Mouse (Mus musculus): ENCODE results near the gene F7. TPM values are rescaled to one million over a fixed set of nuclear protein-coding genes. Genes with fewer than 3 reads are reported as not detected.
A peak's percentile ranks its signal among the peaks of the same experiment; 100 is the strongest.

The F7 gene
- polyA plus RNA-seq (2015; fragmentation: Nextera tagmentation; extraction: Ambion mirVana), result 0.46 TPM in 1 of 2 replicates, not detected in the other

- Histone ChIP-seq H3K4me3 (no peak within 1 kb of the TSS), H3K9me3 (no peaks in the 10 kb centered on the region), H3K27ac (replicated peaks) (no peak within 1 kb of the TSS), H3K9ac (no peak within 1 kb of the TSS), H3K36me3 (no peaks in the 10 kb centered on the region), H3K27me3 (replicated peaks) (no peaks in the 10 kb centered on the region), H3K4me1 (0 out of 2 replicates have a peak, but pooled peaks cover 5% of the 10 kb centered on the region), H3K4me2 (no peak within 1 kb of the TSS)
- ATAC-seq (ENCODE audit: extremely low read depth, insufficient number of reproducible peaks, low FRiP score, low TSS enrichment), result no peak
- WGBS, result 55% methylated on average over 10 of the region's 10 CpGs
These were observed at the start of gene F7 for GRCm38 (mm10) chr8:13025487-13026224. Gene F7 (plus strand): TSS chr8:13026034.

GRCm38 (mm10) chr8:12976290-12976689 is 49.5 kb upstream of the F7 start:
- H3K9ac ChIP-seq, result no peak overlapping the region
- no peak overlapping the region for H3K4me3 ChIP-seq
- H3K36me3 ChIP-seq, result peaks cover 11% of the 10 kb centered on the region; the same call in 1 of the 2 replicates
- peaks cover 11% of the 10 kb centered on the region; the same call in 1 of the 2 replicates for H3K27me3 ChIP-seq (replicated peaks)
- no peak for ATAC-seq (ENCODE audit: extremely low read depth, insufficient number of reproducible peaks, low FRiP score, low TSS enrichment)
- 0 out of 2 replicates have a peak, but pooled peaks cover 5% of the 10 kb centered on the region for H3K4me1 ChIP-seq
- WGBS, result 84% methylated on average over 11 of the region's 11 CpGs
- no peak overlapping the region for H3K27ac ChIP-seq (replicated peaks)
- H3K4me2 ChIP-seq, result no peak overlapping the region
- H3K9me3 ChIP-seq, result 0 out of 2 replicates have a peak, but pooled peaks cover 3% of the 10 kb centered on the region

- WGBS, result 42% methylated on average over 5 of the region's 5 CpGs
- no peak overlapping the region for H3K4me2 ChIP-seq
- ATAC-seq (ENCODE audit: extremely low read depth, insufficient number of reproducible peaks, low FRiP score, low TSS enrichment), result no peak
- peaks cover 11% of the 10 kb centered on the region; the same call in 1 of the 2 replicates for H3K27me3 ChIP-seq (replicated peaks)
- H3K9me3 ChIP-seq, result 0 out of 2 replicates have a peak, but pooled peaks cover 3% of the 10 kb centered on the region
- 0 out of 2 replicates have a peak, but pooled peaks cover 5% of the 10 kb centered on the region for H3K4me1 ChIP-seq
- H3K9ac ChIP-seq, result no peak overlapping the region
- no peak overlapping the region for H3K4me3 ChIP-seq
- peaks cover 11% of the 10 kb centered on the region; the same call in 1 of the 2 replicates for H3K36me3 ChIP-seq
- H3K27ac ChIP-seq (replicated peaks), result no peak overlapping the region
These were observed 49.1 kb upstream of the F7 start for GRCm38 (mm10) chr8:12976723-12977122.

- no peak for ATAC-seq (ENCODE audit: extremely low read depth, insufficient number of reproducible peaks, low FRiP score, low TSS enrichment)
- Histone ChIP-seq H3K27ac (replicated peaks) (no peak overlapping the region), H3K4me3 (no peak overlapping the region), H3K9ac (no peak overlapping the region), H3K27me3 (replicated peaks) (peaks cover 11% of the 10 kb centered on the region; the same call in 1 of the 2 replicates), H3K4me1 (0 out of 2 replicates have a peak, but pooled peaks cover 5% of the 10 kb centered on the region), H3K4me2 (no peak overlapping the region), H3K9me3 (0 out of 2 replicates have a peak, but pooled peaks cover 8% of the 10 kb centered on the region), H3K36me3 (peaks cover 11% of the 10 kb centered on the region; the same call in 1 of the 2 replicates)
- WGBS, result 53% methylated on average over 12 of the region's 12 CpGs
These were observed 48.5 kb upstream of the F7 start for GRCm38 (mm10) chr8:12977325-12977724.

GRCm38 (mm10) chr8:12978308-12978707 is 47.5 kb upstream of the F7 start:
- peaks cover 11% of the 10 kb centered on the region; the same call in 1 of the 2 replicates for H3K27me3 ChIP-seq (replicated peaks)
- H3K27ac ChIP-seq (replicated peaks), result no peak overlapping the region
- no peak overlapping the region for H3K4me3 ChIP-seq
- 41% methylated on average over 2 of the region's 2 CpGs for WGBS
- H3K4me1 ChIP-seq, result 0 out of 2 replicates have a peak, but pooled peaks cover 5% of the 10 kb centered on the region
- no peak overlapping the region for H3K9ac ChIP-seq
- no peak overlapping the region for H3K4me2 ChIP-seq
- H3K36me3 ChIP-seq, result peaks cover 11% of the 10 kb centered on the region; the same call in 1 of the 2 replicates
- H3K9me3 ChIP-seq, result 0 out of 2 replicates have a peak, but pooled peaks cover 9% of the 10 kb centered on the region
- no peak for ATAC-seq (ENCODE audit: extremely low read depth, insufficient number of reproducible peaks, low FRiP score, low TSS enrichment)

- Histone ChIP-seq H3K27ac (replicated peaks) (no peak overlapping the region), H3K4me3 (no peak overlapping the region), H3K9me3 (0 out of 2 replicates have a peak, but pooled peaks cover 9% of the 10 kb centered on the region), H3K4me2 (no peak overlapping the region), H3K36me3 (peaks cover 11% of the 10 kb centered on the region; the same call in 1 of the 2 replicates), H3K27me3 (replicated peaks) (peaks cover 11% of the 10 kb centered on the region; the same call in 1 of the 2 replicates), H3K4me1 (0 out of 2 replicates have a peak, but pooled peaks cover 5% of the 10 kb centered on the region), H3K9ac (no peak overlapping the region)
- no peak for ATAC-seq (ENCODE audit: extremely low read depth, insufficient number of reproducible peaks, low FRiP score, low TSS enrichment)
- WGBS, result 26% methylated on average over 5 of the region's 5 CpGs
These were observed 47.1 kb upstream of the F7 start for GRCm38 (mm10) chr8:12978726-12979125.

- Histone ChIP-seq H3K4me2 (no peak overlapping the region), H3K9me3 (0 out of 2 replicates have a peak, but pooled peaks cover 9% of the 10 kb centered on the region), H3K27me3 (replicated peaks) (no peaks in the 10 kb centered on the region), H3K9ac (no peak overlapping the region), H3K27ac (replicated peaks) (no peak overlapping the region), H3K4me3 (no peak overlapping the region), H3K36me3 (no peaks in the 10 kb centered on the region), H3K4me1 (peaks cover 10% of the 10 kb centered on the region)
- ATAC-seq (ENCODE audit: extremely low read depth, insufficient number of reproducible peaks, low FRiP score, low TSS enrichment), result no peak
- WGBS, result 72% methylated on average over 18 of the region's 18 CpGs
These were observed 42.0 kb upstream of the F7 start for GRCm38 (mm10) chr8:12983681-12984467.

GRCm38 (mm10) chr8:12984601-12985243 is 41.1 kb upstream of the F7 start:
- no peak for ATAC-seq (ENCODE audit: extremely low read depth, insufficient number of reproducible peaks, low FRiP score, low TSS enrichment)

GRCm38 (mm10) chr8:12985259-12985658 is 40.6 kb upstream of the F7 start:
- Histone ChIP-seq H3K4me3 (no peak overlapping the region), H3K4me1 (peaks cover 8% of the 10 kb centered on the region), H3K36me3 (no peaks in the 10 kb centered on the region), H3K27ac (replicated peaks) (no peak overlapping the region), H3K9me3 (0 out of 2 replicates have a peak, but pooled peaks cover 9% of the 10 kb centered on the region), H3K27me3 (replicated peaks) (no peaks in the 10 kb centered on the region), H3K4me2 (no peak overlapping the region), H3K9ac (no peak overlapping the region)
- no peak for ATAC-seq (ENCODE audit: extremely low read depth, insufficient number of reproducible peaks, low FRiP score, low TSS enrichment)
- WGBS, result 81% methylated on average over 13 of the region's 13 CpGs

More at GRCm38 (mm10) chr8:12984601-12985243, 41.1 kb upstream of the F7 start:
- Histone ChIP-seq H3K4me3 (no peak overlapping the region), H3K27ac (replicated peaks) (no peak overlapping the region), H3K9ac (no peak overlapping the region), H3K36me3 (no peaks in the 10 kb centered on the region), H3K27me3 (replicated peaks) (no peaks in the 10 kb centered on the region), H3K4me2 (no peak overlapping the region), H3K4me1 (peaks cover 8% of the 10 kb centered on the region), H3K9me3 (0 out of 2 replicates have a peak, but pooled peaks cover 9% of the 10 kb centered on the region)
- WGBS, result 83% methylated on average over 17 of the region's 17 CpGs

- no peak overlapping the region for H3K4me3 ChIP-seq
- no peaks in the 10 kb centered on the region for H3K27me3 ChIP-seq (replicated peaks)
- peak overlapping the region; percentile 66 for H3K9ac ChIP-seq
- H3K4me2 ChIP-seq, result peak overlapping the region; percentile 20; the same call in 1 of the 2 replicates
- H3K27ac ChIP-seq (replicated peaks), result no peak overlapping the region
- WGBS, result 33% methylated on average over 8 of the region's 8 CpGs
- peaks cover 14% of the 10 kb centered on the region for H3K4me1 ChIP-seq
- ATAC-seq (ENCODE audit: extremely low read depth, insufficient number of reproducible peaks, low FRiP score, low TSS enrichment), result no peak
- no peaks in the 10 kb centered on the region for H3K9me3 ChIP-seq
- no peaks in the 10 kb centered on the region for H3K36me3 ChIP-seq
These were observed 38.3 kb upstream of the F7 start for GRCm38 (mm10) chr8:12987571-12987970.
